Comparison of ENCODE assay signal across 20 mouse cellular contexts in genomic region chr14:32903203-32903602, GRCm38 (mm10). TPM values are rescaled to one million over a fixed set of nuclear protein-coding genes. Genes with fewer than 3 reads are reported as not detected.
A peak's percentile ranks its signal among the peaks of the same experiment; 100 is the strongest.
DNase-seq lines count a peak whose midpoint lies in the region; ATAC-seq and TF ChIP-seq lines count a peak whose summit lies in the region.
"Had no signal": no experiment of that assay in that cellular context is flagged by ENCODE, and none has a peak within 500 bp of the region (broad histone marks: within the 10 kb centered on the region; RNA-seq: fewer than 3 reads in every experiment).

No protein-coding gene starts in this region.

- no peak for TF ChIP-seq EP300 in liver, embryonic 14.5 days (IDR thresholded peaks at IDR 0.05; ENCODE audit: low read depth)
- no peak for TF ChIP-seq EP300 in stomach, postnatal 0 days (optimal IDR thresholded peaks at IDR 0.05)

- no peak overlapping the region for H3K4me2 ChIP-seq in forebrain, embryonic 11.5 days (ENCODE audit: low read depth, low read length, severe bottlenecking)
- no peak overlapping the region for H3K4me2 ChIP-seq in liver, embryonic 14.5 days (ENCODE audit: low read depth)
- H3K4me2 ChIP-seq in stomach, postnatal 0 days (replicated peaks; ENCODE audit: low read depth): no peak overlapping the region
- H3K4me2 ChIP-seq: embryonic facial prominence, embryonic 13.5 days; heart, embryonic 11.5 days; hindbrain, embryonic 14.5 days had no signal

- ATAC-seq in forebrain, embryonic 11.5 days (replicated peaks; ENCODE audit: low FRiP score): no peak
- peak; percentile 65 for ATAC-seq in liver, embryonic 14.5 days (ENCODE audit: insufficient read depth)
- no peak for ATAC-seq in stomach, postnatal 0 days (ENCODE audit: low FRiP score, low TSS enrichment)
- ATAC-seq: forebrain, embryonic 14.5 days had no signal

- no peak for TF ChIP-seq CTCF in liver, adult 2 months (IDR thresholded peaks at IDR 0.05; ENCODE audit: low read depth, low read length)
- TF ChIP-seq CTCF in liver, embryonic 14.5 days (IDR thresholded peaks at IDR 0.05; ENCODE audit: low read depth): no peak
- TF ChIP-seq CTCF in stomach, postnatal 0 days (IDR thresholded peaks at IDR 0.05; ENCODE audit: low read depth): no peak

- H3K27ac ChIP-seq in forebrain, embryonic 11.5 days (ENCODE audit: low read depth, low read length): no peak overlapping the region
- H3K27ac ChIP-seq in forebrain, embryonic 10.5 days: no peak overlapping the region
- H3K27ac ChIP-seq in liver, adult 2 months (replicated peaks; ENCODE audit: insufficient read depth, low read depth, low read length): no peak overlapping the region
- H3K27ac ChIP-seq in liver, embryonic 14.5 days: no peak overlapping the region
- no peak overlapping the region for H3K27ac ChIP-seq in stomach, postnatal 0 days (replicated peaks)
- H3K27ac ChIP-seq: embryonic facial prominence, embryonic 13.5 days; heart, adult 2 months; hindbrain, embryonic 10.5 days; hindbrain, embryonic 14.5 days had no signal

- H3K9ac ChIP-seq in forebrain, embryonic 11.5 days (ENCODE audit: low read length): no peak overlapping the region
- no peak overlapping the region for H3K9ac ChIP-seq in liver, adult 2 months (ENCODE audit: low read depth, low read length)
- H3K9ac ChIP-seq in liver, embryonic 14.5 days (replicated peaks): no peak overlapping the region
- H3K9ac ChIP-seq in stomach, postnatal 0 days (ENCODE audit: low read length): no peak overlapping the region
- H3K9ac ChIP-seq: embryonic facial prominence, embryonic 13.5 days; hindbrain, embryonic 14.5 days had no signal

- H3K9me3 ChIP-seq in forebrain, embryonic 11.5 days (ENCODE audit: control insufficient read depth, low read length): no peaks in the 10 kb centered on the region
- H3K9me3 ChIP-seq in forebrain, embryonic 10.5 days: no peaks in the 10 kb centered on the region
- H3K9me3 ChIP-seq in liver, embryonic 14.5 days (ENCODE audit: control insufficient read depth, low read length): no peaks in the 10 kb centered on the region
- H3K9me3 ChIP-seq in stomach, postnatal 0 days (ENCODE audit: control insufficient read depth, low read length): no peaks in the 10 kb centered on the region
- H3K9me3 ChIP-seq: embryonic facial prominence, embryonic 13.5 days; hindbrain, embryonic 10.5 days had no signal

- H3K4me3 ChIP-seq in forebrain, embryonic 11.5 days (ENCODE audit: low read depth, low read length): no peak overlapping the region
- H3K4me3 ChIP-seq in forebrain, embryonic 10.5 days: no peak overlapping the region
- H3K4me3 ChIP-seq in liver, adult 2 months (ENCODE audit: insufficient read depth, low read depth, low read length): no peak overlapping the region
- no peak overlapping the region for H3K4me3 ChIP-seq in liver, embryonic 14.5 days (ENCODE audit: insufficient read depth in 1 of 2, low read depth in 2 of 2, low read length in 2 of 2)
- no peak overlapping the region for H3K4me3 ChIP-seq in stomach, postnatal 0 days (ENCODE audit: low read depth, low read length)
- H3K4me3 ChIP-seq: embryonic facial prominence, embryonic 13.5 days; heart, adult 2 months; hindbrain, embryonic 10.5 days had no signal

- 91% methylated on average over 3 of the region's 3 CpGs for WGBS in forebrain, embryonic 11.5 days
- 93% methylated on average over 3 of the region's 3 CpGs for WGBS in forebrain, embryonic 10.5 days
- WGBS in liver, adult 2 months: 13% methylated on average over 3 of the region's 3 CpGs
- WGBS in liver, embryonic 14.5 days (ENCODE audit: insufficient replicate concordance): 57% methylated on average over 3 of the region's 3 CpGs
- WGBS in stomach, postnatal 0 days: 49% methylated on average over 3 of the region's 3 CpGs

- H3K4me1 ChIP-seq in forebrain, embryonic 11.5 days (replicated peaks; ENCODE audit: control insufficient read depth, insufficient read depth, low read length): no peaks in the 10 kb centered on the region
- H3K4me1 ChIP-seq in forebrain, embryonic 10.5 days: no peaks in the 10 kb centered on the region
- H3K4me1 ChIP-seq in liver, adult 2 months (ENCODE audit: control insufficient read depth, insufficient read depth, low read length): peaks cover 2% of the 10 kb centered on the region; the same call in 1 of the 2 replicates
- peaks cover 0 to 4% of the 10 kb centered on the region in 2 experiments; a peak in 1 of 4 replicates for H3K4me1 ChIP-seq in liver, embryonic 14.5 days (replicated peaks; ENCODE audit: control insufficient read depth in 2 of 2, insufficient read depth in 2 of 2, low read length in 1 of 2)
- no peaks in the 10 kb centered on the region for H3K4me1 ChIP-seq in stomach, postnatal 0 days (replicated peaks; ENCODE audit: control insufficient read depth, insufficient read depth)
- H3K4me1 ChIP-seq: embryonic facial prominence, embryonic 13.5 days; hindbrain, embryonic 10.5 days had no signal

- TF ChIP-seq POLR2A in liver, adult 2 months (IDR thresholded peaks at IDR 0.05; ENCODE audit: extremely low read depth, insufficient read depth, low read length): no peak

- peak; percentile 16 for DNase-seq in forebrain, embryonic 11.5 days (ENCODE audit: low spot score)
- DNase-seq in forebrain, embryonic 10.5 days (ENCODE audit: extremely low spot score, low spot score): no peak
- peak; percentile 43 for DNase-seq in liver, adult 2 months (ENCODE audit: extremely low read depth, low read depth, low spot score)
- DNase-seq in liver, embryonic 14.5 days (ENCODE audit: low read depth in 3 of 3, low spot score in 3 of 3): peak; percentile 10 to 32 (median 20)
- DNase-seq in yolk sac, embryonic 10.5 days (ENCODE audit: low spot score): peak; percentile 81
- no peak for DNase-seq in stomach, postnatal 0 days (ENCODE audit: low spot score)
- no peak for DNase-seq in urinary bladder, postnatal 10 days (ENCODE audit: low spot score)
- DNase-seq: adrenal gland, postnatal 10 days; B cell, adult 2 months; cerebellum, adult 11 months; cerebellum, adult 9-10 months; cerebellum, postnatal 25 days; gastrocnemius, postnatal 36 days; heart, adult 2 months had no signal

- H3K79me2 ChIP-seq in liver, adult 2 months (ENCODE audit: control insufficient read depth, insufficient read depth, low read length): no peaks in the 10 kb centered on the region

- no peaks in the 10 kb centered on the region for H3K27me3 ChIP-seq in forebrain, embryonic 11.5 days (ENCODE audit: control insufficient read depth, insufficient read depth, low read length)
- no peaks in the 10 kb centered on the region for H3K27me3 ChIP-seq in forebrain, embryonic 10.5 days (ENCODE audit: poor library complexity, severe bottlenecking)
- no peaks in the 10 kb centered on the region for H3K27me3 ChIP-seq in liver, adult 2 months (ENCODE audit: control insufficient read depth, insufficient read depth, low read length)
- H3K27me3 ChIP-seq in liver, embryonic 14.5 days (ENCODE audit: control insufficient read depth, insufficient read depth, low read length): no peaks in the 10 kb centered on the region
- H3K27me3 ChIP-seq in stomach, postnatal 0 days (ENCODE audit: control insufficient read depth, insufficient read depth, low read length): no peaks in the 10 kb centered on the region
- H3K27me3 ChIP-seq: embryonic facial prominence, embryonic 13.5 days had no signal

- no peaks in the 10 kb centered on the region for H3K36me3 ChIP-seq in forebrain, embryonic 11.5 days (ENCODE audit: control insufficient read depth, insufficient read depth, low read length)
- no peaks in the 10 kb centered on the region for H3K36me3 ChIP-seq in forebrain, embryonic 10.5 days (replicated peaks)
- H3K36me3 ChIP-seq in liver, adult 2 months (ENCODE audit: control insufficient read depth, insufficient read depth, low read length): no peaks in the 10 kb centered on the region
- no peaks in the 10 kb centered on the region for H3K36me3 ChIP-seq in liver, embryonic 14.5 days (replicated peaks; ENCODE audit: control insufficient read depth, insufficient read depth, low read depth)
- H3K36me3 ChIP-seq in stomach, postnatal 0 days (ENCODE audit: control insufficient read depth, insufficient read depth, low read length): no peaks in the 10 kb centered on the region
- H3K36me3 ChIP-seq: embryonic facial prominence, embryonic 13.5 days; hindbrain, embryonic 10.5 days had no signal

RNA-seq across cellular contexts. Expression of gene Vstm4, which starts 46.6 kb away (rescaled TPM):
- 2.8 and 3.2 TPM in 2 replicates for polyA plus RNA-seq in forebrain, embryonic 11.5 days (2014; fragmentation: Nextera tagmentation; extraction: Ambion mirVana)
- 1.5 and 2.1 TPM in 2 replicates for polyA plus RNA-seq in forebrain, embryonic 10.5 days (2016; fragmentation: Nextera tagmentation; extraction: Ambion mirVana)
- total RNA-seq in liver, adult 2 months (2014; rRNA removed): 0.92 and 1.3 TPM in 2 replicates
- 0.81 and 0.91 TPM in 2 replicates for polyA plus RNA-seq in liver, adult 2 months (2012; rRNA removed)
- 1.2 and 1.6 TPM in 2 replicates for polyA plus RNA-seq in liver, embryonic 14.5 days (2012; rRNA removed)
- polyA plus RNA-seq in liver, embryonic 14.5 days (2014; fragmentation: Nextera tagmentation; extraction: Ambion mirVana): 3.3 and 3.4 TPM in 2 replicates
- polyA plus RNA-seq in stomach, postnatal 0 days (2015; fragmentation: Nextera tagmentation; extraction: Ambion mirVana): 17.2 and 19.0 TPM in 2 replicates
- total RNA-seq: MEL had no signal

Comparison
In these comparisons a context has a peak if more than half of its experiments do, and no peak if none do; other contexts are left out.
1. DNase-seq: peak in forebrain, embryonic 11.5 days (single experiment), liver, adult 2 months (single experiment), liver, embryonic 14.5 days (3 of 3) and yolk sac, embryonic 10.5 days (single experiment); none in forebrain, embryonic 10.5 days (single experiment), stomach, postnatal 0 days (single experiment) and urinary bladder, postnatal 10 days (single experiment).